Mouse (Mus musculus) MEL (cell line): ENCODE measurements around the gene Ndufs8. TPM values are rescaled to one million over a fixed set of nuclear protein-coding genes. Genes with fewer than 3 reads are reported as not detected.

Source experiments
- DNase-seq: peaks from one replicate; pipeline ENCODE4 v3.0.0; 2011; ENCODE audit warnings: low read depth, low spot score
- H3K27ac ChIP-seq: 2 replicates; pipeline ENCODE4 v1.5.1; 2012; ENCODE audit warnings: low read depth, mild to moderate bottlenecking, control low read depth, low read length, moderate library complexity; ENCODE audit not compliant: control insufficient read depth
- H3K27me3 ChIP-seq, 2 experiments: fragments of 150-350 bp in 1 of 2; sonication (generic) in 1 of 2; 2 replicates each; pipeline ENCODE4 v1.6.1; 2012; ENCODE audit warnings: low read length in 2 of 2, mild to moderate bottlenecking in 2 of 2, improper control_type of control experiment in 1 of 2, moderate library complexity in 1 of 2; ENCODE audit not compliant: insufficient read depth in 2 of 2, control insufficient read depth in 1 of 2
- H3K36me3 ChIP-seq, 2 experiments: 2 replicates each; pipeline ENCODE4 v1.6.1; 2012 to 2014; ENCODE audit warnings: low read length in 2 of 2, improper control_type of control experiment in 1 of 2, inconsistent platforms in 1 of 2, mild to moderate bottlenecking in 1 of 2; ENCODE audit not compliant: insufficient read depth in 2 of 2, control insufficient read depth in 1 of 2
- H3K4me1 ChIP-seq, 2 experiments: fragments of 150-350 bp in 1 of 2; sonication (generic) in 1 of 2; 2 replicates each; pipeline ENCODE4 v1.6.1; 2012; ENCODE audit warnings: low read length in 2 of 2, improper control_type of control experiment in 1 of 2, mild to moderate bottlenecking in 1 of 2; ENCODE audit not compliant: insufficient read depth in 2 of 2, control insufficient read depth in 1 of 2
- H3K4me3 ChIP-seq, 2 experiments: fragments of 150-350 bp in 1 of 2; sonication (generic) in 1 of 2; 2 replicates each; pipeline ENCODE4 v1.5.1; 2012; ENCODE audit warnings: low read depth in 2 of 2, low read length in 2 of 2, mild to moderate bottlenecking in 2 of 2, moderate library complexity in 2 of 2, control low read depth in 1 of 2, improper control_type of control experiment in 1 of 2; ENCODE audit not compliant: control insufficient read depth in 1 of 2, insufficient read depth in 1 of 2
- H3K79me2 ChIP-seq: 2 replicates; pipeline ENCODE4 v1.6.1; 2012; ENCODE audit warnings: mild to moderate bottlenecking, low read length, moderate library complexity; ENCODE audit not compliant: control insufficient read depth, poor library complexity, insufficient read depth
- H3K9ac ChIP-seq: 2 replicates; pipeline ENCODE4 v1.6.1; 2012; ENCODE audit warnings: low read depth, mild to moderate bottlenecking, control low read depth, low read length, moderate library complexity; ENCODE audit not compliant: control insufficient read depth, poor library complexity, severe bottlenecking
- H3K9me3 ChIP-seq: fragments of 150-350 bp; sonication (generic); replicated peaks from 2 replicates; pipeline ENCODE4 v1.6.1; 2012; ENCODE audit warnings: mild to moderate bottlenecking, low read length, improper control_type of control experiment, moderate library complexity; ENCODE audit not compliant: insufficient read depth
- ETS1 ChIP-seq: IDR thresholded peaks from 2 replicates; pipeline ENCODE4 v1.6.1; 2012; ENCODE audit warnings: low read depth, mild to moderate bottlenecking, inconsistent platforms, low read length, improper control_type of control experiment, moderate library complexity
- GABPA ChIP-seq: IDR thresholded peaks from 2 replicates; pipeline ENCODE4 v1.6.1; 2012; ENCODE audit warnings: low read depth, mild to moderate bottlenecking, inconsistent platforms, low read length, improper control_type of control experiment, moderate library complexity
- HCFC1 ChIP-seq: IDR thresholded peaks from 2 replicates; pipeline ENCODE4 v1.6.1; 2012; ENCODE audit warnings: low read depth, mild to moderate bottlenecking, inconsistent platforms, low read length, improper control_type of control experiment, moderate library complexity
- MAX ChIP-seq: IDR thresholded peaks from 2 replicates; pipeline ENCODE4 v1.6.1; 2011; ENCODE audit warnings: low read length, improper control_type of control experiment
- MAZ ChIP-seq: IDR thresholded peaks from 2 replicates; pipeline ENCODE4 v1.6.1; 2012; ENCODE audit warnings: low read depth, mild to moderate bottlenecking, inconsistent platforms, low read length, improper control_type of control experiment
- MXI1 ChIP-seq: IDR thresholded peaks from 2 replicates; pipeline ENCODE4 v1.6.1; 2011; ENCODE audit warnings: mild to moderate bottlenecking, low read depth, low read length, improper control_type of control experiment
- NELFE ChIP-seq: IDR thresholded peaks from 2 replicates; pipeline ENCODE4 v1.6.1; 2011; ENCODE audit warnings: low read depth, low read length, improper control_type of control experiment
- NRF1 ChIP-seq: IDR thresholded peaks from 2 replicates; pipeline ENCODE4 v1.6.1; 2014; ENCODE audit warnings: low read depth, mild to moderate bottlenecking, inconsistent platforms, low read length, improper control_type of control experiment, moderate library complexity; ENCODE audit not compliant: poor library complexity, insufficient read depth, severe bottlenecking
- POLR2A ChIP-seq, 2 experiments: IDR thresholded peaks; 2 replicates each; pipeline ENCODE4 v1.6.1; 2011 to 2012; ENCODE audit warnings: low read length in 2 of 2, mild to moderate bottlenecking in 2 of 2, control low read depth in 1 of 2, improper control_type of control experiment in 1 of 2, low read depth in 1 of 2, moderate library complexity in 1 of 2; ENCODE audit not compliant: control insufficient read depth in 1 of 2, insufficient read depth in 1 of 2, poor library complexity in 1 of 2
- POLR2AphosphoS2 ChIP-seq: IDR thresholded peaks from 2 replicates; pipeline ENCODE4 v1.6.1; 2011; ENCODE audit warnings: low read length, improper control_type of control experiment
- RAD21 ChIP-seq: IDR thresholded peaks from 2 replicates; pipeline ENCODE4 v1.6.1; 2011; ENCODE audit warnings: mild to moderate bottlenecking, low read depth, low read length, improper control_type of control experiment
- SIN3A ChIP-seq: IDR thresholded peaks from 2 replicates; pipeline ENCODE4 v1.6.1; 2012; ENCODE audit warnings: low read length, improper control_type of control experiment, inconsistent platforms
- TAL1 ChIP-seq: IDR thresholded peaks from 2 replicates; pipeline ENCODE4 v1.6.1; 2012; ENCODE audit warnings: mild to moderate bottlenecking, inconsistent platforms, low read length, moderate library complexity, mixed read lengths
- TBP ChIP-seq: IDR thresholded peaks from 2 replicates; pipeline ENCODE4 v1.8.0; 2011; ENCODE audit warnings: low read depth, low read length, improper control_type of control experiment
- ZKSCAN1 ChIP-seq: IDR thresholded peaks from 2 replicates; pipeline ENCODE4 v1.6.1; 2012; ENCODE audit warnings: low read depth, mild to moderate bottlenecking, inconsistent platforms, low read length, improper control_type of control experiment, moderate library complexity
- polyA plus RNA-seq, 2 experiments: library from polyadenylated mRNA; stranded (reverse) in 1 of 2; unstranded in 1 of 2; fragments of >175 nt in 1 of 2; fragments of >200 nt in 1 of 2; gene quantifications; 2 replicates each; pipeline versions ENCODE4 v1.2.1 to v1.2.4; 2012; ENCODE audit warnings: low replicate concordance in 2 of 2, low read depth in 1 of 2; ENCODE audit not compliant: insufficient read length in 2 of 2, insufficient read depth in 1 of 2, missing spikeins in 1 of 2
- total RNA-seq: library from RNA; depleted of rRNA; stranded (reverse); fragments of 300-350 nt; gene quantifications from 2 replicates; pipeline ENCODE4 v1.2.3, GENCODE M21; 2012

Ndufs8 gene
- total and polyA plus RNA-seq, 3 experiments: 205 to 243 TPM; not detected in 1

- no peak for DNase-seq
- no peaks in the 10 kb centered on the region for H3K79me2 ChIP-seq
- H3K9me3 ChIP-seq: no peaks in the 10 kb centered on the region
- H3K4me1 ChIP-seq: peaks cover 0 to 18% of the 10 kb centered on the region in 2 experiments; a peak in 2 of 4 replicates
- H3K27ac ChIP-seq: no peak overlapping the region
- no peak overlapping the region for H3K4me3 ChIP-seq
- TF ChIP-seq MAX (no peak), POLR2A (IDR thresholded peaks at IDR 0.05; ENCODE audit: control insufficient read depth in 1 of 2, insufficient read depth in 1 of 2, low read depth in 1 of 2, low read length in 2 of 2, poor library complexity in 1 of 2) (no peak), NRF1 (no peak), TAL1 (no peak)
- H3K27me3 ChIP-seq: no peaks in the 10 kb centered on the region; a peak in 1 of 4 replicates
- peaks cover 0 to 2% of the 10 kb centered on the region in 2 experiments; a peak in 1 of 4 replicates for H3K36me3 ChIP-seq
- H3K9ac ChIP-seq: no peak overlapping the region
Observed at GRCm38 (mm10) chr19:3928779-3929178, 16.2 kb upstream of the Ndufs8 start.

GRCm38 (mm10) chr19:3927989-3928388 lies 15.4 kb upstream of the Ndufs8 start:
- Histone ChIP-seq H3K4me3 (no peak overlapping the region), H3K4me1 (peaks cover 0 to 22% of the 10 kb centered on the region in 2 experiments; a peak in 2 of 4 replicates), H3K9me3 (no peaks in the 10 kb centered on the region), H3K27me3 (no peaks in the 10 kb centered on the region; a peak in 1 of 4 replicates), H3K36me3 (peaks cover 0 to 2% of the 10 kb centered on the region in 2 experiments; a peak in 1 of 4 replicates), H3K79me2 (no peaks in the 10 kb centered on the region), H3K9ac (no peak overlapping the region), H3K27ac (no peak overlapping the region)
- TF ChIP-seq POLR2AphosphoS2 (no peak), ETS1 (no peak), MAX (no peak), MXI1 (no peak)
- no peak for DNase-seq

GRCm38 (mm10) chr19:3926685-3927084 lies 14.1 kb upstream of the Ndufs8 start:
- TF ChIP-seq SIN3A (no peak), TBP (no peak), GABPA (no peak), HCFC1 (no peak), POLR2AphosphoS2 (no peak), RAD21 (no peak), TAL1 (no peak), MAZ (no peak), ZKSCAN1 (no peak), MXI1 (no peak), NELFE (no peak), MAX (no peak)
- Histone ChIP-seq H3K36me3 (peaks cover 0 to 2% of the 10 kb centered on the region in 2 experiments; a peak in 1 of 4 replicates), H3K4me1 (peaks cover 0 to 26% of the 10 kb centered on the region in 2 experiments; a peak in 2 of 4 replicates), H3K9me3 (no peaks in the 10 kb centered on the region), H3K27me3 (no peaks in the 10 kb centered on the region; a peak in 1 of 4 replicates), H3K9ac (no peak overlapping the region), H3K27ac (no peak overlapping the region), H3K79me2 (no peaks in the 10 kb centered on the region), H3K4me3 (no peak overlapping the region)
- DNase-seq: no peak
